Mouse (Mus musculus) lung, postnatal 0 days (tissue): ENCODE data around the gene Brinp1. TPM values are rescaled to one million over a fixed set of nuclear protein-coding genes. Genes with fewer than 3 reads are reported as not detected.

Experiments used
- ATAC-seq: fragments of 200-750 bp; cut with Nextera tagmentation; 2 replicates; pipeline ENCODE4 v1.8.0; 2017; ENCODE audit warnings: moderate library complexity
- DNase-seq: peaks from one replicate; pipeline ENCODE4 v3.0.0-alpha.2; 2016; ENCODE audit warnings: low spot score
- H3K27ac ChIP-seq: fragments of 300-500 bp; sonication (generic); 2 replicates; pipeline ENCODE4 v1.5.1; 2014; ENCODE audit warnings: antibody characterized with exemption, mild to moderate bottlenecking, low read length, mixed read lengths
- H3K27me3 ChIP-seq: fragments of 300-500 bp; sonication (generic); replicated peaks from 2 replicates; pipeline ENCODE4 v1.6.1; 2014; ENCODE audit warnings: low read length, mixed read lengths; ENCODE audit not compliant: insufficient read depth
- H3K36me3 ChIP-seq: fragments of 300-500 bp; sonication (generic); 2 replicates; pipeline ENCODE4 v1.6.1; 2014; ENCODE audit warnings: low read length, mixed read lengths; ENCODE audit not compliant: insufficient read depth
- H3K4me1 ChIP-seq: fragments of 300-500 bp; sonication (generic); 2 replicates; pipeline ENCODE4 v1.6.1; 2014; ENCODE audit warnings: antibody characterized with exemption, low read depth, low read length, mixed read lengths; ENCODE audit not compliant: insufficient read depth
- H3K4me2 ChIP-seq: fragments of 300-500 bp; sonication (generic); replicated peaks from 2 replicates; pipeline ENCODE4 v1.6.1; 2014; ENCODE audit warnings: low read depth, mild to moderate bottlenecking, low read length, moderate library complexity, mixed read lengths
- H3K4me3 ChIP-seq: fragments of 300-500 bp; sonication (generic); 2 replicates; pipeline ENCODE4 v1.5.1; 2014; ENCODE audit warnings: low read depth, low read length
- H3K9ac ChIP-seq: fragments of 300-500 bp; sonication (generic); replicated peaks from 2 replicates; pipeline ENCODE4 v1.6.1; 2014; ENCODE audit warnings: low read depth, mild to moderate bottlenecking
- H3K9me3 ChIP-seq: fragments of 300-500 bp; sonication (generic); 2 replicates; pipeline ENCODE4 v1.6.1; 2016; ENCODE audit warnings: low read length, mixed read lengths
- CTCF ChIP-seq: IDR thresholded peaks from 2 replicates; pipeline ENCODE4 v1.5.1; 2016; ENCODE audit warnings: antibody characterized with exemption, mild to moderate bottlenecking
- EP300 ChIP-seq: IDR thresholded peaks from 2 replicates; pipeline ENCODE4 v1.6.1; 2016; ENCODE audit warnings: antibody characterized with exemption, mild to moderate bottlenecking, control low read depth
- WGBS: fragments of 180-500 bp; shearing (Covaris S2); extraction: QIAGEN DNeasy Blood & Tissue Kit; methylation state at CpG from one replicate; pipeline ENCODE4 v1.1.7; 2014; 5-methylcytosine and 5-hydroxymethylcytosine counted together
- polyA plus RNA-seq: library from polyadenylated mRNA; unstranded; fragments of >200 nt; fragmentation: Nextera tagmentation; extraction: Ambion mirVana; gene quantifications from 2 replicates; pipeline ENCODE4 v1.2.1, GENCODE M21; 2015

Gene Brinp1
- polyA plus RNA-seq, 1 experiment from 2014 or later: 13.6 TPM

DNA sequence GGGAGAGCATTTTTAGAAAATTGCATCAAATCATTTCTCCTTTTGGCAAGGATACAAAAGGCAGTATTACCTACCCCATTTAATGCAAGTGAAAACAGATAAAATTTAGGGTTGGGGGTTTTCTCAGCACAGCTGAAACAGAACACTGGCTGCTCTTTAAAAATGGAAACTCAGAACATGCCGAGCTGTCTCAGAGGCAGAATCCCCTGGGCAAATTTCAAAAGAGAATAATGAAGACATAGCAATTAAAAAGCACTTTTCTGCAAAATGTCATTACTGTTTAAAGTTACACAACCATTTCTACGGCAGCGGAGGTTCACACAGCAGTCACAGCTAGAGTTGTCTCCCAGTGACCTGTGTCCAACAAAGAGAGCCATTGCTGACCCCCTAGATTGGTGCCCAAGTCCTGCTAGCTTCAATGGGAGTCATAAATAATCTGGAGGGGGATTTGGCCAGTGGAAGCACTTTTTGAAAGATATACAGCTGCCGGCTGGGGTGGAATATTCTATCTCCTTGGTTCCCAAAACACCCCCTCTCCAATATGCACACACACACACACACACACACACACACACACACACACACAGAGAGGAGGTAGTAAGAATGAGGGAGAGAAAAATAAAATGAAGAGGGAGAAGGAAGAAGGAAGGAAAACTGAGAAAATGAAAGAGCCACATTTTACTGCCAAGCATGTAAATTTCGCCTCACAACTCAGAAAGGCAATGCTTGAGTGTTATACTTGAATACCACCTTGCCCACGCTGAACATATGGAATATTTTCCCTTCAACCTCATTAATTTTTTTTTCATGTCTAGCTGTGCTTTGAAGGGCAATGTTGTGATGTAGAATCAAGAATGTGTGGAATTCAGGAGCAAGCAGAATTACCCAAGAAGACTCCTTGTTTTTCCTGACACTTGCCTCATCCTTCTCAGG lies 152.0 kb downstream of the Brinp1 start:
- DNase-seq (peak; percentile 66), ATAC-seq (peak; percentile 64)
- 46% methylated on average over 6 of the region's 6 CpGs for WGBS

GRCm38 (mm10) chr4:68790003-68790402 lies 164.2 kb downstream of the Brinp1 start:
- H3K9me3 ChIP-seq: no peaks in the 10 kb centered on the region
- no peak overlapping the region for H3K4me3 ChIP-seq
- no peaks in the 10 kb centered on the region for H3K36me3 ChIP-seq
- ATAC-seq (no peak), DNase-seq (no peak)
- no peaks in the 10 kb centered on the region; the same call in 1 of the 2 replicates for H3K4me1 ChIP-seq
- no peak overlapping the region for H3K27ac ChIP-seq
- 83% methylated on average over 5 of the region's 5 CpGs for WGBS
- H3K27me3 ChIP-seq: no peaks in the 10 kb centered on the region
- no peak overlapping the region for H3K4me2 ChIP-seq
- H3K9ac ChIP-seq: no peak overlapping the region
- TF ChIP-seq CTCF: no peak
- TF ChIP-seq EP300: no peak

More for the DNA sequence above, 152.0 kb downstream of the Brinp1 start:
- H3K27ac ChIP-seq: no peak overlapping the region
- H3K9me3 ChIP-seq: no peaks in the 10 kb centered on the region
- H3K36me3 ChIP-seq: no peaks in the 10 kb centered on the region
- TF ChIP-seq CTCF (no peak), EP300 (no peak)
- H3K4me3 ChIP-seq: no peak overlapping the region
- H3K27me3 ChIP-seq: no peaks in the 10 kb centered on the region
- no peaks in the 10 kb centered on the region for H3K4me1 ChIP-seq
- H3K4me2 ChIP-seq: no peak overlapping the region
- H3K9ac ChIP-seq: no peak overlapping the region

DNA sequence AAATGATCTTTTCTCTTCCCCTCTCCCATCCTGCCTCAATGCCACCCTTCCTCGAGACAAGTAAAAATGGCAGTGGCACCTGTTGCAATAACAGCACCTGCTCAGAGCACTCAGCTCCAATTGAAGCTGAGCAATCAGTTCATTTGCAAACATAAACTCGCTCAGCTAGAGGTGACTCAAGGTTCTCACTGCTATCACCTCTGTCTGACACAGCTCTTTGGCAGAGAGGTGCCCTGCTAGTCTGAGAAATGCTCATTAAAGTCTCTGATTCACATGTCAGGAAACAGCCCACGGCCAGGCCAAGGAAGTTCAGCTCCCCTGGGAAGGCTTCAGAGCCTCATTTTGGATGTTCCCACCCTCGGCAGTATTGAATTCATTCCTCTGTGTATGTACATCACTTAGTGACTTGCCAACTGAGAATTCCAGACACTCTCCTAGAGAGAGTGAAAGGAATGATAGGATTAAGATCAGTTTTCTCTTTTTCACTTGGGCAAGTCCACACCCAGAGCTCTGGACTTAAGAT lies 165.7 kb downstream of the Brinp1 start:
- Histone ChIP-seq H3K27me3 (no peaks in the 10 kb centered on the region), H3K4me3 (no peak overlapping the region), H3K4me1 (no peaks in the 10 kb centered on the region; the same call in 1 of the 2 replicates), H3K9me3 (no peaks in the 10 kb centered on the region), H3K4me2 (no peak overlapping the region), H3K36me3 (no peaks in the 10 kb centered on the region), H3K27ac (no peak overlapping the region), H3K9ac (no peak overlapping the region)
- ATAC-seq (no peak), DNase-seq (no peak)
- TF ChIP-seq EP300 (no peak), CTCF (no peak)
- WGBS: 33% methylated on average over 4 of the region's 4 CpGs

DNA sequence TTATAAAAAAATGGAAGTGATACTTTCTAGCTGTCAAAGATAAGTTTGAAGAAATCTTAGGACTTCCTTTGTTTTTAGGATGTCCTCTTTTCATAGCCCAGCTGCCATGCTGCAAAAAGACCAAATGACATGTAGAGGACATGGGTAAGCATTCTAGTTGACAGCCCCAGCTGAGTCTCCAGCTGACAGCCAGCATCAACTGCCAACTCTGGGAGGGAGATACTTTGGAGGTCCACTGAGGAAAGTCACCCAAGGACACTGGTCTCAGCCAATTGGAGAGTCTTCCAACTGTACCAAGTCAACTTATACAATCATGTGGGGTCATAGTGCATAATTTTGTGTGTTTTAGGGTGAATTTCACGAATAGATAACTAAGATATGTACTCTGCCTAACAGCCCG lies 166.6 kb downstream of the Brinp1 start:
- ATAC-seq: no peak

DNA sequence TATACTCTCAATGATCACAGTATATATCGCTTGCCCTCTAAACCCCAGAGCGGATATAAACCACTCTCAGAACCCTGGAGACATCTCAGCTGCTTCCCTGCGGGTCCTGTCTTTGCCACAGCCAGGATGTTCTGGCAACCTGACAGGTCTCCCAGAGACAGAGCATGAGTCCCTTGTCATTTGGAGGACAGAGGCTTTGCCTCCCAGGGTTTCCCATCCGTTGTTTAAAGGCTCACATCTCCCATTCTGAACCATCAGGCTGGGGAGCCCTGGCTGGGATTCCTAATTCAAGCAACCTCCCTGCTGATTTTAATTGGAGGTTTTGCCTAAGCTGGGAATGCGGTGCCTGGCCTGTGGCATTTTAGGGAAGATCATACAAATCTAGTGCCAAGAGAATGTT lies 185.9 kb downstream of the Brinp1 start:
- ATAC-seq (no peak), DNase-seq (no peak)
- Histone ChIP-seq H3K36me3 (no peaks in the 10 kb centered on the region), H3K9ac (no peak overlapping the region), H3K4me2 (no peak overlapping the region), H3K4me1 (no peaks in the 10 kb centered on the region), H3K4me3 (no peak overlapping the region), H3K9me3 (no peaks in the 10 kb centered on the region), H3K27me3 (no peaks in the 10 kb centered on the region), H3K27ac (no peak overlapping the region)
- 56% methylated on average over 5 of the region's 5 CpGs for WGBS
- TF ChIP-seq CTCF: no peak
- no peak for TF ChIP-seq EP300

More for the DNA sequence above, 166.6 kb downstream of the Brinp1 start:
- Histone ChIP-seq H3K9ac (no peak overlapping the region), H3K4me2 (no peak overlapping the region), H3K4me1 (no peaks in the 10 kb centered on the region; the same call in 1 of the 2 replicates), H3K4me3 (no peak overlapping the region), H3K9me3 (no peaks in the 10 kb centered on the region), H3K27ac (no peak overlapping the region), H3K27me3 (no peaks in the 10 kb centered on the region), H3K36me3 (no peaks in the 10 kb centered on the region)
- 37% methylated on average over 2 of the region's 2 CpGs for WGBS
- DNase-seq: no peak
- TF ChIP-seq CTCF: no peak
- TF ChIP-seq EP300: no peak

DNA sequence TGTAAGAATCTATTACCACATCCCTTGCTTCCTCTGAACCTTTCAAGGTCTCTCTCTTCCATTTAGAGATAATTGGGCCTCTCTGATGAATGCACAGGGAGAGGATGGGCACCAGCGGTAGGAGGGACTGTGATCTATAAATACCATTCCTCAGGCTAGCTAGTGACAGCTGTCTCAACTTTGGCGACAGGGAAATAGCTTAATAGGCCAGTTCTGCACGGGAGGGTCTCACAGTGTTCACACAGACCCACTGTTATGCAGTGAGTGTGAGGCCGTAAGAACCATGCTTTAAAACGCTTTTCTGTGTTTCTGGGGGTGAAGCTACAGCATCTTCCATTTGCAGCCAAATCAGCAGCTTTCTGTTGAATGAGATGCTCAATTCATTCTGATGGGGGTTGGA lies 186.8 kb downstream of the Brinp1 start:
- ATAC-seq: no peak
- Histone ChIP-seq H3K27me3 (no peaks in the 10 kb centered on the region), H3K4me1 (no peaks in the 10 kb centered on the region), H3K4me2 (no peak overlapping the region), H3K27ac (no peak overlapping the region), H3K36me3 (no peaks in the 10 kb centered on the region), H3K9ac (no peak overlapping the region), H3K4me3 (no peak overlapping the region), H3K9me3 (no peaks in the 10 kb centered on the region)
- 60% methylated on average over 5 of the region's 5 CpGs for WGBS
- DNase-seq: no peak
- TF ChIP-seq CTCF (no peak), EP300 (no peak)
